ENCODE assay signal across 8 mouse cellular contexts in genomic region chr17:30004203-30005102, GRCm38 (mm10). TPM values are rescaled to one million over a fixed set of nuclear protein-coding genes. Genes with fewer than 3 reads are reported as not detected.
DNase-seq lines count a peak whose midpoint lies in the region; ATAC-seq lines count a peak whose summit lies in the region.

TSS of gene Zfand3 (plus strand) at chr17:30004733.

- H3K36me3 ChIP-seq in heart, embryonic 14.5 days (ENCODE audit: control insufficient read depth, insufficient read depth, low read length): 0 out of 2 replicates have a peak, but pooled peaks cover under 1% of the 10 kb centered on the region
- no peaks in the 10 kb centered on the region for H3K36me3 ChIP-seq in liver, embryonic 13.5 days
- no peaks in the 10 kb centered on the region for H3K36me3 ChIP-seq in stomach, embryonic 16.5 days (ENCODE audit: control insufficient read depth, insufficient read depth, low read length)

- H3K9ac ChIP-seq in heart, embryonic 14.5 days (ENCODE audit: low read length): peak within 1 kb of the TSS; percentile 99
- peak within 1 kb of the TSS; percentile 99 for H3K9ac ChIP-seq in liver, embryonic 13.5 days
- peak within 1 kb of the TSS; percentile 87 for H3K9ac ChIP-seq in stomach, embryonic 16.5 days (ENCODE audit: low read length)

- peaks cover 11 to 34% of the 10 kb centered on the region in 2 experiments for H3K4me1 ChIP-seq in heart, embryonic 14.5 days (ENCODE audit: control insufficient read depth in 2 of 2, insufficient read depth in 2 of 2, low read length in 2 of 2)
- peaks cover 42% of the 10 kb centered on the region for H3K4me1 ChIP-seq in liver, embryonic 13.5 days (replicated peaks)
- H3K4me1 ChIP-seq in stomach, embryonic 16.5 days (ENCODE audit: control insufficient read depth, insufficient read depth, low read length): peaks cover 32% of the 10 kb centered on the region

- H3K27ac ChIP-seq in heart, embryonic 14.5 days (replicated peaks in 1 of 2; ENCODE audit: control insufficient read depth in 1 of 2, insufficient read depth in 1 of 2, low read depth in 2 of 2, low read length in 2 of 2): peak within 1 kb of the TSS; percentile 100
- peak within 1 kb of the TSS; percentile 99 for H3K27ac ChIP-seq in liver, embryonic 13.5 days
- H3K27ac ChIP-seq in stomach, embryonic 16.5 days (ENCODE audit: low read length): peak within 1 kb of the TSS; percentile 98

- ATAC-seq in CD4-positive, CD25-positive, alpha-beta regulatory T cell, adult 4 months: peak; percentile 75
- peak; percentile 94 for ATAC-seq in heart, embryonic 14.5 days (ENCODE audit: insufficient number of reproducible peaks, insufficient read depth, low FRiP score, low read depth)
- peak; percentile 89 for ATAC-seq in liver, embryonic 13.5 days (ENCODE audit: low read depth)
- ATAC-seq in stomach, embryonic 16.5 days (ENCODE audit: insufficient read depth, low FRiP score): peak; percentile 94

- 0% methylated on average over 60 of the region's 93 CpGs for WGBS in heart, embryonic 14.5 days
- under 1% methylated on average over 62 of the region's 93 CpGs for WGBS in liver, embryonic 13.5 days (ENCODE audit: insufficient replicate concordance)
- under 1% methylated on average over 69 of the region's 93 CpGs for WGBS in stomach, embryonic 16.5 days

- DNase-seq in c-Kit-negative CD71-positive TER-119-positive erythroid progenitor cells, embryonic 14.5 days (ENCODE audit: low read depth, low spot score): peak; percentile 92
- peak; percentile 86 for DNase-seq in fibroblast of lung, adult 2 months (ENCODE audit: low read depth)
- DNase-seq in kidney, postnatal 14 days: peak; percentile 98
- peak; percentile 87 for DNase-seq in liver, embryonic 13.5 days
- peak; percentile 99 for DNase-seq in neural tube, embryonic 10.5 days (ENCODE audit: extremely low spot score, low spot score)

- H3K9me3 ChIP-seq in heart, embryonic 14.5 days (ENCODE audit: control insufficient read depth, low read length): no peaks in the 10 kb centered on the region
- H3K9me3 ChIP-seq in liver, embryonic 13.5 days (replicated peaks): no peaks in the 10 kb centered on the region
- H3K9me3 ChIP-seq in stomach, embryonic 16.5 days (replicated peaks; ENCODE audit: control insufficient read depth, low read length): no peaks in the 10 kb centered on the region

- peak within 1 kb of the TSS; percentile 92 for H3K4me2 ChIP-seq in heart, embryonic 14.5 days (ENCODE audit: low read length)
- H3K4me2 ChIP-seq in liver, embryonic 13.5 days: peak within 1 kb of the TSS; percentile 91
- peak within 1 kb of the TSS; percentile 76 for H3K4me2 ChIP-seq in stomach, embryonic 16.5 days (ENCODE audit: low read depth, low read length)

- H3K4me3 ChIP-seq in heart, embryonic 14.5 days (ENCODE audit: control insufficient read depth in 1 of 2, insufficient read depth in 1 of 2, low read depth in 1 of 2, low read length in 2 of 2): peak within 1 kb of the TSS; percentile 96 to 99
- H3K4me3 ChIP-seq in liver, embryonic 13.5 days (replicated peaks): peak within 1 kb of the TSS; percentile 98
- peak within 1 kb of the TSS; percentile 61 for H3K4me3 ChIP-seq in stomach, embryonic 16.5 days (replicated peaks; ENCODE audit: low read length)

- H3K27me3 ChIP-seq in heart, embryonic 14.5 days (ENCODE audit: control insufficient read depth, insufficient read depth, low read length): no peaks in the 10 kb centered on the region
- H3K27me3 ChIP-seq in liver, embryonic 13.5 days: no peaks in the 10 kb centered on the region
- no peaks in the 10 kb centered on the region for H3K27me3 ChIP-seq in stomach, embryonic 16.5 days (ENCODE audit: control insufficient read depth, insufficient read depth, low read length)

RNA-seq across cellular contexts. Expression of gene Zfand3, which starts in this region (rescaled TPM):
- 10 to 100 TPM; 14.6 to 24.5 TPM for polyA plus RNA-seq in CD4-positive, CD25-positive, alpha-beta regulatory T cell, adult 4 months (2017; shearing (Covaris generic))
- 39.8 and 48.1 TPM in 2 replicates for polyA plus RNA-seq in heart, embryonic 14.5 days (2014; fragmentation: Nextera tagmentation; extraction: Ambion mirVana)
- polyA plus RNA-seq in liver, embryonic 13.5 days (2015; fragmentation: Nextera tagmentation; extraction: Ambion mirVana): 13.7 and 14.5 TPM in 2 replicates
- polyA plus RNA-seq in stomach, embryonic 16.5 days (2015; fragmentation: Nextera tagmentation; extraction: Ambion mirVana): 34.2 and 40.3 TPM in 2 replicates

Comparison
In these comparisons a context has a peak if more than half of its experiments do, and no peak if none do; other contexts are left out.
1. Peak in every context shown above with its lines: DNase-seq, ATAC-seq, H3K4me3 ChIP-seq and H3K27ac ChIP-seq.